Mouse (Mus musculus): ENCODE results near the gene Aldh2. TPM values are rescaled to one million over a fixed set of nuclear protein-coding genes. Genes with fewer than 3 reads are reported as not detected.
"Not testable (repeated sequence)": the region's sequence is repeated elsewhere in the genome, so short reads cannot be mapped to it uniquely, and the experiment has no call there.

Gene Aldh2
- 388 and 419 TPM in 2 replicates for polyA plus RNA-seq (2015; fragmentation: Nextera tagmentation; extraction: Ambion mirVana)

DNA sequence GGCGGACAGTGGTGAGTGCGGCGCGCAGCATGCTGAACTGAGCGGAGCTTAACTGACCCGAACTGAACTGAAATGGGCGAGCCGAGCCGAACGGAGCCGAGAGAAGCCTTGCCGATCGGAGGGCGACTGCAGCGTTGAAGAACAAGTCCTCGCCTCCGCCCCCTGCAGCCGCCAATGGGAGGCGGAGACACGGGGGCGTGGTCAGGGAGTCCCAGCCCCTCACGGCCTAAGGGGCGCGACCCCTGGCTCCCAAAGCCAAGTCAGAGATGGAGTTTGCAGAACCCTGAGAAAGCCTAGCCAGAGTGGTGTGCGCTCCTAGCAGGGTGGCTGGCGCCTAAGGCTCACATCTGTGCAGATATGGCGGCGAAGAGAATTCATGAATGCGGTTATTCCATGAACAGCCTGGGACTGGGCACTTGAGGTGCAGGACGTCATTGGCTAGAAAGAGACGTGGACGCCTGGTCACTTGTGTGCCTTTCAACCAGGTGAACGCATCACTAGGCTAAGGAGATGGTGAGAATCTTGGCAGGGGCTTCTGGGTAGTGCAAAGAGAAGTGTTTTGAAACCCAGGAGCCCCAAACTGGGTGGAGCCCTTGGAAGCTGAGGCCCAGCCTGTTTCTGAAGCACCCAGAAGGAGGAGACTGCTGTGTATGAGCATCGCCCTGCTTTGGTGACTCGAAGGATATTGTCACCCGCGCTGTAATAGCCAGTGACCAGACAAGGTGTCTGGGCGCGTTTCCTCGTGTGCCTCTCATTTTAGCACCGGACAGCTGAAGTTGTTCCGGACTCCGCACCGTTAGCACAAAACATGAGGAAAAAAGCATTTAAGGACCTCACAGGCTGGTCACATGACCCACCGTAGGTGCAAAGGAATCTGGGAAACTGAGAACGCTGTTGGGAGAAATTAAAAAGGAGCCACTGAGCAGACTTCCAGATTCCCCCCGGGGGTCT, at the start of gene Aldh2:
Gene Aldh2 (minus strand): TSS at position 374 of the 951 bp plus-strand sequence.
- Histone ChIP-seq H3K9me3 (ENCODE audit: control insufficient read depth, low read length) (no peaks in the 10 kb centered on the region), H3K36me3 (ENCODE audit: control insufficient read depth, insufficient read depth, low read length) (no peaks in the 10 kb centered on the region), H3K4me1 (replicated peaks; ENCODE audit: control insufficient read depth, insufficient read depth, low read length) (peaks cover 19% of the 10 kb centered on the region), H3K4me3 (ENCODE audit: low read length) (peak within 1 kb of the TSS; percentile 76), H3K27me3 (ENCODE audit: control insufficient read depth, insufficient read depth, low read depth, low read length) (no peaks in the 10 kb centered on the region), H3K4me2 (ENCODE audit: low read depth, low read length) (peak within 1 kb of the TSS; percentile 80), H3K27ac (ENCODE audit: low read length) (peak within 1 kb of the TSS; percentile 89), H3K9ac (ENCODE audit: low read length) (peak within 1 kb of the TSS; percentile 81)
- WGBS, result 5% methylated on average over 47 of the region's 47 CpGs
- ATAC-seq (ENCODE audit: low read depth), result peak; percentile 92

DNA sequence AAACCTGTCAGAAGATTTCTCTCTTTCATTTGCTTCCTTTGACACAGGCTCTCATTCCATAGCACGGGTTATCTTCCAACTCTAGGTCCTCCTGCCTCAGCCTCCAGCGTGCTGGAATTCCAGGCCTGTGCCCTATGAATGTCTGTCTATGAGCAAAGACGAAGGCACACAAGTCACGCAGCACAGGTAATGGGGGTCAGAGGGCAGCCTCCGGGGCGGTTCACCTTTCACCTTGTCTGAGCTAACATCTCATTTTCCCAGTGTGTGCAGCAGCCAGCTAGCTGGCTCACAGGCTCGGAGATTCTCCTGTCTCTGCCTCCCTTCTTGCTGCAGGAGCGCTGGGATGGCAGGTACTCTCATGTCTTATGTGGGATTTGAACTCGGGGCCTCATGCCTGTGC, 46.0 kb upstream of the Aldh2 start:
- 83% methylated on average over 9 of the region's 9 CpGs for WGBS
- no peak for ATAC-seq (ENCODE audit: low read depth)
- Histone ChIP-seq H3K27me3 (ENCODE audit: control insufficient read depth, insufficient read depth, low read depth, low read length) (no peaks in the 10 kb centered on the region), H3K27ac (ENCODE audit: low read length) (no peak overlapping the region), H3K4me1 (replicated peaks; ENCODE audit: control insufficient read depth, insufficient read depth, low read length) (no peaks in the 10 kb centered on the region), H3K4me2 (ENCODE audit: low read depth, low read length) (no peak overlapping the region), H3K36me3 (ENCODE audit: control insufficient read depth, insufficient read depth, low read length) (no peaks in the 10 kb centered on the region), H3K9me3 (ENCODE audit: control insufficient read depth, low read length) (no peaks in the 10 kb centered on the region), H3K4me3 (ENCODE audit: low read length) (no peak overlapping the region), H3K9ac (ENCODE audit: low read length) (no peak overlapping the region)

DNA sequence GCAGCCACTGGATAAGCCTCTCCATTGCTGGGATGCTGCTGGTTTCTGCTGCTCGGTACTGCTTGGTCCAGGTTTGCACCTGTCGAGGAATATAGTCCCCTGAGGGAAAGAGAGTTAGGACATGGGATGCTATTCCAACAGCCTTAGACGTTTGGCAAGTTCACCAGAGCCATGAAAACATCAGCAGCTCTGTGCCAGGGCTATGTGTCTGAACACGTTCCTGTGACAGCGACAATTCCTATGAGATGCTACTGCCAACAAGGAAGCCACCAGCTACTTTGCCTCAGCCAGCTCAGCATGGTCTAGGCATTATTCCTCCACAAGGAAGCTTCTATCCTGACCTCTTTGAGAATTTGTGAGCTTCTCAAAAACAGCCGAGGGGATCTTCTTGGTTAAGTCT, 43.7 kb upstream of the Aldh2 start:
- 72% methylated on average over 6 of the region's 6 CpGs for WGBS
- no peaks in the 10 kb centered on the region for H3K36me3 ChIP-seq (ENCODE audit: control insufficient read depth, insufficient read depth, low read length)
- ATAC-seq (ENCODE audit: low read depth), result no peak

DNA sequence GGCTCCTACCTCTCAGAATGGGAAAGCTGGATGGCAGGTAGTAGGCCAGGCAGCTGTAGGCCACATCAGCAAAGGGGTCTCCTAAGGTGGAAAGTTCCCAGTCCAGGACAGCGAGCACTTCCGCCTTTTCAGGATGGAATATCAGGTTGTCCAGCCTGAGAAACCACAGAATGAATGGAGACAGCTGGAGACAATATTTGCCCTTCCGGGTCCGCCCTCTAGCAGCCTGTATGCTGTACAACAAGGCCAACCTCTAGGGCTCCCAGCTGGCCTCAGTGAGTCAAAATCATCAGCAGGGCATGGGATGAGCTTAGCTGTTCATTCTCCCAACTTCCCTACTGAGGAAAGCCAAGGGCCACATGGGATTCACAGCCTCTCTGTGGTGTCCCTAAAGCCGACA, 41.0 kb upstream of the Aldh2 start:
- WGBS, result 89% methylated on average over 5 of the region's 5 CpGs
- H3K27ac ChIP-seq (ENCODE audit: low read length), result no peak overlapping the region
- H3K4me3 ChIP-seq (ENCODE audit: low read length), result no peak overlapping the region
- no peak for ATAC-seq (ENCODE audit: low read depth)
- H3K36me3 ChIP-seq (ENCODE audit: control insufficient read depth, insufficient read depth, low read length), result no peaks in the 10 kb centered on the region
- H3K9ac ChIP-seq (ENCODE audit: low read length), result no peak overlapping the region
- H3K27me3 ChIP-seq (ENCODE audit: control insufficient read depth, insufficient read depth, low read depth, low read length), result no peaks in the 10 kb centered on the region
- no peak overlapping the region for H3K4me2 ChIP-seq (ENCODE audit: low read depth, low read length)
- no peaks in the 10 kb centered on the region for H3K4me1 ChIP-seq (replicated peaks; ENCODE audit: control insufficient read depth, insufficient read depth, low read length)
- H3K9me3 ChIP-seq (ENCODE audit: control insufficient read depth, low read length), result no peaks in the 10 kb centered on the region

More for the DNA sequence above, 43.7 kb upstream of the Aldh2 start:
- Histone ChIP-seq H3K27me3 (ENCODE audit: control insufficient read depth, insufficient read depth, low read depth, low read length) (no peaks in the 10 kb centered on the region), H3K4me2 (ENCODE audit: low read depth, low read length) (no peak overlapping the region), H3K4me3 (ENCODE audit: low read length) (no peak overlapping the region), H3K9ac (ENCODE audit: low read length) (no peak overlapping the region), H3K27ac (ENCODE audit: low read length) (no peak overlapping the region), H3K4me1 (replicated peaks; ENCODE audit: control insufficient read depth, insufficient read depth, low read length) (no peaks in the 10 kb centered on the region), H3K9me3 (ENCODE audit: control insufficient read depth, low read length) (no peaks in the 10 kb centered on the region)

DNA sequence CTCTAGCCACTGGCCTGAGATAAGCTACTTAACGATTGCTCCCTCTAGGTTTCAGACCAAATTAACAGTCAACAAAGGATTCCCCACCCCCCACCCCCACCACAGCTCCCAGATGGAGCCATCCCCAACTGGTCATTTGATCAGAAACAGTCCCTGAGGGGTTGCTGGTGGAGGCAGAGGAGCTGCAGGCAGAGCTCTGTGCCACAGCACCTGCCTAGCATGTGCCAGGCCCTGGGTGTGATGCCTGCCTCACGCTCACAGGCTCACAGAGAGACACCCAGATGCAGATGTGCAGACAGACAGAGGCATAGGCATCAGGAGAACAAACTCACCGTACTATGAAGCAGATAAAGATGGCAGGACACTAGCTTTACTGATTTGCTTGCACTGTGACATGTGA, 39.2 kb upstream of the Aldh2 start:
- Histone ChIP-seq H3K9ac (ENCODE audit: low read length) (no peak overlapping the region), H3K4me1 (replicated peaks; ENCODE audit: control insufficient read depth, insufficient read depth, low read length) (no peaks in the 10 kb centered on the region), H3K27me3 (ENCODE audit: control insufficient read depth, insufficient read depth, low read depth, low read length) (no peaks in the 10 kb centered on the region), H3K36me3 (ENCODE audit: control insufficient read depth, insufficient read depth, low read length) (no peaks in the 10 kb centered on the region), H3K9me3 (ENCODE audit: control insufficient read depth, low read length) (no peaks in the 10 kb centered on the region), H3K4me2 (ENCODE audit: low read depth, low read length) (no peak overlapping the region), H3K27ac (ENCODE audit: low read length) (no peak overlapping the region), H3K4me3 (ENCODE audit: low read length) (no peak overlapping the region)
- no peak for ATAC-seq (ENCODE audit: low read depth)
- WGBS, result 36% methylated on average over 3 of the region's 3 CpGs

GRCm38 (mm10) chr5:121631106-121631647, 37.6 kb upstream of the Aldh2 start:
- not testable (repeated sequence) for H3K4me3 ChIP-seq (ENCODE audit: low read length); H3K4me1 ChIP-seq (replicated peaks; ENCODE audit: control insufficient read depth, insufficient read depth, low read length); H3K27me3 ChIP-seq (ENCODE audit: control insufficient read depth, insufficient read depth, low read depth, low read length); ATAC-seq (ENCODE audit: low read depth); H3K4me2 ChIP-seq (ENCODE audit: low read depth, low read length); H3K36me3 ChIP-seq (ENCODE audit: control insufficient read depth, insufficient read depth, low read length); H3K9ac ChIP-seq (ENCODE audit: low read length); H3K27ac ChIP-seq (ENCODE audit: low read length); H3K9me3 ChIP-seq (ENCODE audit: control insufficient read depth, low read length)
- 56% methylated on average over 6 of the region's 9 CpGs for WGBS

GRCm38 (mm10) chr5:121627871-121628270, 34.2 kb upstream of the Aldh2 start:
- H3K27me3 ChIP-seq (ENCODE audit: control insufficient read depth, insufficient read depth, low read depth, low read length), result no peaks in the 10 kb centered on the region
- 5% methylated on average over 1 of the region's 1 CpGs for whole genome bisulfite sequencing
- peak; percentile 31; the same call in 1 of the 2 replicates for ATAC-seq (ENCODE audit: low read depth)

DNA sequence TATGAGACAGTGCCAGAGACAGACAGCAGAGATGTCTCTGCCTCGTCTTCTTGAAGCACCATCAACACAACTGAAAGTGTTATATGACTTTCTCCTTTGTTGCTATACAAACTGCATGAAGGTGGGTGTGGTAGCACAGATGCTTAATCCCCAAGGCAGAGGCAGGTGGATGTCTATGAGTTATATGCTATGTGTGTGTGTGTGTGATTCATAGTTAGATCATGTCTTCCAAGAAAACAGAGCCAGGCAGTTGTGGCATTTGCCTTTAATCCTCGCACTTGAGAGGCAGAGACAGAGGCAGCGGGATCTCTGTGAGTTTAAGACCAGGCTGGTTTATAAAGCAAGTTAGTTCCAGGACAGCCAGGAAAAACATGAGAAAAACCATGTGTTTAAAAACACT, 29.6 kb upstream of the Aldh2 start:
- no peak overlapping the region for H3K4me2 ChIP-seq (ENCODE audit: low read depth, low read length)
- no peak overlapping the region for H3K9ac ChIP-seq (ENCODE audit: low read length)
- no peak overlapping the region for H3K4me3 ChIP-seq (ENCODE audit: low read length)
- no peaks in the 10 kb centered on the region for H3K36me3 ChIP-seq (ENCODE audit: control insufficient read depth, insufficient read depth, low read length)
- 79% methylated on average over 3 of the region's 3 CpGs for WGBS
- no peak overlapping the region for H3K27ac ChIP-seq (ENCODE audit: low read length)
- no peak for ATAC-seq (ENCODE audit: low read depth)
- no peaks in the 10 kb centered on the region for H3K9me3 ChIP-seq (ENCODE audit: control insufficient read depth, low read length)
- H3K27me3 ChIP-seq (ENCODE audit: control insufficient read depth, insufficient read depth, low read depth, low read length), result no peaks in the 10 kb centered on the region
- peaks cover 5% of the 10 kb centered on the region for H3K4me1 ChIP-seq (replicated peaks; ENCODE audit: control insufficient read depth, insufficient read depth, low read length)

More at GRCm38 (mm10) chr5:121627871-121628270, 34.2 kb upstream of the Aldh2 start:
- Histone ChIP-seq H3K9me3 (ENCODE audit: control insufficient read depth, low read length) (no peaks in the 10 kb centered on the region), H3K36me3 (ENCODE audit: control insufficient read depth, insufficient read depth, low read length) (no peaks in the 10 kb centered on the region), H3K4me3 (ENCODE audit: low read length) (no peak overlapping the region), H3K27ac (ENCODE audit: low read length) (no peak overlapping the region), H3K9ac (ENCODE audit: low read length) (no peak overlapping the region), H3K4me2 (ENCODE audit: low read depth, low read length) (no peak overlapping the region), H3K4me1 (replicated peaks; ENCODE audit: control insufficient read depth, insufficient read depth, low read length) (no peaks in the 10 kb centered on the region)

DNA sequence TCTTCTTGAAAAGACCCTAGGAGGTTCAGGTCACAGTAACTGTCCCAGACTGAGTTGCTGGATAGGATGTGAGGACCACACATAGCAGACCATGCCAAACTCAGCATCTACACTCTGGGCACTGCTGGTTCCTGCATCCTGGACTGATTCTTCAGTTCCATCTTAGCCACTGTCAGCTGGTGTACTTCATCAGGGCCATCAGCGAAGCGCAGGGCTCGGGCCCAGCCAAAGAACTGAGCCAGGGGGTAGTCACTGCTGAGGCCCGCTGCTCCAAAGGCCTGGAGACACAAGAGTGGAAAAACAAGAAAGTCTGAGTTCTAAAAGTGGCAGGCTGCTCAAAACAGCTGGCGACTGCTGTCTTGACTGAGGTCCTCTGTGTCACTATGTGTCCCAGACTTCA, 27.5 kb upstream of the Aldh2 start:
- Histone ChIP-seq H3K9me3 (ENCODE audit: control insufficient read depth, low read length) (no peaks in the 10 kb centered on the region), H3K27ac (ENCODE audit: low read length) (no peak overlapping the region), H3K9ac (ENCODE audit: low read length) (no peak overlapping the region), H3K4me3 (ENCODE audit: low read length) (no peak overlapping the region), H3K27me3 (ENCODE audit: control insufficient read depth, insufficient read depth, low read depth, low read length) (no peaks in the 10 kb centered on the region), H3K4me1 (replicated peaks; ENCODE audit: control insufficient read depth, insufficient read depth, low read length) (peaks cover 5% of the 10 kb centered on the region), H3K36me3 (ENCODE audit: control insufficient read depth, insufficient read depth, low read length) (no peaks in the 10 kb centered on the region), H3K4me2 (ENCODE audit: low read depth, low read length) (no peak overlapping the region)
- WGBS, result 85% methylated on average over 5 of the region's 5 CpGs
- no peak for ATAC-seq (ENCODE audit: low read depth)
